In the genomic region with DNA sequence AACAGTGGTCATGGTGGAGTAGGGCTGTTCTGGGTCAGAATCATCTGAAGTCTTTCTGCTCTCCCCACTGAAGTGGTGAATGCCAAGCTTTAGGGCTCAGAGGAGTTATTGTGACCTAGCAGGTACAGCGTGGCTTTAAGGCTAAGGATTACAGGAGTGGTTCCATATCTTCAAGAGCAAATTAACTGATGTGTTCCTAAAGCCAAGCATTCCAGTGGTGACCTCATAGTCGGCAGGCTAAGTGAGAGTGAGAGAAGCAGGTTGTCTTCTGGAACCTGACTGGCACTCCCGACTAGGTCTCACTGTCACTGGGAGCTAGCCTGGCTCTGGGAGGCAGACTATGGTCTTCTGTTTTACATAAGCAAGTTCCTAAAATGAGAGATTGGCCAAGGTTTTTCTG, we compare ENCODE assay signal across 25 mouse cellular contexts.
"Had no signal": no experiment of that assay in that cellular context is flagged by ENCODE, and none has a peak within 500 bp of the region (broad histone marks: within the 10 kb centered on the region; RNA-seq: fewer than 3 reads in every experiment).

No protein-coding gene starts in this region.

- H3K36me3 ChIP-seq: heart, embryonic 10.5 days; heart, embryonic 12.5 days; hindbrain, embryonic 10.5 days; hindbrain, embryonic 12.5 days; intestine, embryonic 15.5 days; limb, embryonic 13.5 days had no signal

- H3K4me2 ChIP-seq: heart, embryonic 12.5 days; hindbrain, embryonic 12.5 days; hindbrain, embryonic 14.5 days; intestine, embryonic 15.5 days; limb, embryonic 13.5 days had no signal

- H3K9me3 ChIP-seq: heart, embryonic 10.5 days; heart, embryonic 12.5 days; hindbrain, embryonic 12.5 days; intestine, embryonic 15.5 days had no signal

- DNase-seq: gastrocnemius, adult 2 months; gastrocnemius, postnatal 10 days; gastrocnemius, postnatal 25 days; heart, adult 2 months; heart, postnatal 10 days; heart, postnatal 4 days; kidney, adult 18-20 months; kidney, adult 8-10 months; kidney, postnatal 10 days; kidney, postnatal 25 days; kidney, postnatal 4 days; liver had no signal

- H3K9ac ChIP-seq: heart, embryonic 12.5 days; hindbrain, embryonic 12.5 days; hindbrain, embryonic 14.5 days; intestine, embryonic 15.5 days; limb, embryonic 13.5 days had no signal

- ATAC-seq: forebrain, embryonic 16.5 days; hindbrain, embryonic 16.5 days; inflammation-experienced regulatory T-cells, adult 6 months; intestine, embryonic 15.5 days; intestine, postnatal 0 days had no signal

- H3K4me1 ChIP-seq: heart, embryonic 10.5 days; hindbrain, embryonic 12.5 days; intestine, embryonic 15.5 days had no signal

- H3K27ac ChIP-seq: gastrocnemius, adult 2 months; heart, adult 2 months; heart, embryonic 10.5 days; hindbrain, embryonic 10.5 days; hindbrain, embryonic 12.5 days; hindbrain, embryonic 14.5 days; intestine, embryonic 15.5 days; layer of hippocampus, adult 2 months; left cerebral cortex, adult 2 months; limb, embryonic 13.5 days had no signal

- H3K27me3 ChIP-seq: heart, embryonic 12.5 days; hindbrain, embryonic 12.5 days; intestine, embryonic 15.5 days; limb, embryonic 13.5 days had no signal

- H3K4me3 ChIP-seq: gastrocnemius, adult 2 months; heart, adult 2 months; heart, embryonic 10.5 days; heart, embryonic 12.5 days; hindbrain, embryonic 10.5 days; hindbrain, embryonic 12.5 days; intestine, embryonic 15.5 days; layer of hippocampus, adult 2 months; left cerebral cortex, adult 2 months; limb, embryonic 13.5 days had no signal
